ENCODE assay signal across 8 mouse cellular contexts in the genomic region with DNA sequence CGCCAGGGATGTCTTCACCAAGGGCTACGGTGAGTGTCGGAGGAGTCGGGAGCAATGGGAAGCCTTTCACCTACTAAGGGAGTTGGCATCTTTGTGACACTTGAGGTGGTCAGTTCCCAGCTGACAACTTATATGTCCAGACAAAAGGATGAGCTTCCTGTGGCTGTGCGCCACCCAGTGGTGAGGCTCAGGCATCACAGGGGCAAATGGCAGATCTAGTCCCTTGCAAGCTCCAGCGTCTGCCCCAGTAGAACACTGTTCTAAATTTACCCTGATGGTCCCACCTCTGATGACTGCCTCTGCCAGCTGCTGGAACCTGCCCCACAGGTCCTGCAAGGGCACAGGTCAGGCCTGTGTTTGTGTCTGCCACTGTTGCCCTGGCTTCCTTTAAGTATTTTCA. TPM values are rescaled to one million over a fixed set of nuclear protein-coding genes. Genes with fewer than 3 reads are reported as not detected.
DNase-seq lines count a peak whose midpoint lies in the region; ATAC-seq and TF ChIP-seq lines count a peak whose summit lies in the region.

No protein-coding gene starts in this region.

- H3K27ac ChIP-seq in midbrain, embryonic 14.5 days (replicated peaks; ENCODE audit: low read depth, low read length): no peak overlapping the region
- H3K27ac ChIP-seq in midbrain, embryonic 13.5 days: no peak overlapping the region
- H3K27ac ChIP-seq in hindbrain, postnatal 0 days: no peak overlapping the region

- H3K9ac ChIP-seq in midbrain, embryonic 14.5 days (replicated peaks; ENCODE audit: low read length): no peak overlapping the region
- no peak overlapping the region for H3K9ac ChIP-seq in midbrain, embryonic 13.5 days (replicated peaks)
- no peak overlapping the region for H3K9ac ChIP-seq in hindbrain, postnatal 0 days (replicated peaks; ENCODE audit: low read length)

- WGBS in midbrain, embryonic 14.5 days: 64% methylated on average over 6 of the region's 6 CpGs
- 65% methylated on average over 6 of the region's 6 CpGs for WGBS in midbrain, embryonic 13.5 days
- WGBS in hindbrain, postnatal 0 days: 55% methylated on average over 6 of the region's 6 CpGs

- H3K4me3 ChIP-seq in midbrain, embryonic 14.5 days (replicated peaks; ENCODE audit: low read depth, low read length): no peak overlapping the region
- no peak overlapping the region for H3K4me3 ChIP-seq in midbrain, embryonic 13.5 days (replicated peaks)
- no peak overlapping the region for H3K4me3 ChIP-seq in hindbrain, postnatal 0 days (ENCODE audit: low read length)

- no peaks in the 10 kb centered on the region for H3K9me3 ChIP-seq in midbrain, embryonic 14.5 days (ENCODE audit: control insufficient read depth, low read length)
- no peaks in the 10 kb centered on the region for H3K9me3 ChIP-seq in midbrain, embryonic 13.5 days
- H3K9me3 ChIP-seq in hindbrain, postnatal 0 days (ENCODE audit: low read length): no peaks in the 10 kb centered on the region

- no peak overlapping the region for H3K4me2 ChIP-seq in midbrain, embryonic 14.5 days (ENCODE audit: low read length)
- H3K4me2 ChIP-seq in midbrain, embryonic 13.5 days (replicated peaks): no peak overlapping the region
- H3K4me2 ChIP-seq in hindbrain, postnatal 0 days (ENCODE audit: low read depth, low read length): no peak overlapping the region

- no peaks in the 10 kb centered on the region for H3K27me3 ChIP-seq in midbrain, embryonic 14.5 days (ENCODE audit: control insufficient read depth, insufficient read depth, low read length)
- H3K27me3 ChIP-seq in midbrain, embryonic 13.5 days: no peaks in the 10 kb centered on the region
- no peaks in the 10 kb centered on the region for H3K27me3 ChIP-seq in hindbrain, postnatal 0 days (ENCODE audit: insufficient read depth, low read length)

- no peak for ATAC-seq in midbrain, embryonic 14.5 days (ENCODE audit: low FRiP score, low TSS enrichment)
- no peak for ATAC-seq in midbrain, embryonic 13.5 days
- peak; percentile 86 for ATAC-seq in erythroid progenitor cell, adult 5-6 weeks (replicated peaks; ENCODE audit: low FRiP score, poor library complexity, severe bottlenecking)
- ATAC-seq in hindbrain, postnatal 0 days: no peak

- no peaks in the 10 kb centered on the region for H3K4me1 ChIP-seq in midbrain, embryonic 14.5 days (ENCODE audit: control insufficient read depth, insufficient read depth, low read length)
- H3K4me1 ChIP-seq in midbrain, embryonic 13.5 days (replicated peaks): peaks cover 13% of the 10 kb centered on the region
- no peaks in the 10 kb centered on the region for H3K4me1 ChIP-seq in hindbrain, postnatal 0 days (ENCODE audit: insufficient read depth, low read length)

- peak; percentile 72 for DNase-seq in midbrain, embryonic 14.5 days
- DNase-seq in adrenal gland, adult (ENCODE audit: inconsistent age in 2 of 2, low spot score in 1 of 2): peak; percentile 64 to 83
- peak; percentile 71 for DNase-seq in hindbrain, postnatal 0 days (ENCODE audit: low spot score)
- DNase-seq in lung, postnatal 14 days: peak; percentile 73
- DNase-seq in spleen, adult 18-20 months: peak; percentile 37 to 48
- DNase-seq in layer of hippocampus, adult 9-11 months: no peak

- peak; percentile 91 for TF ChIP-seq CTCF in hindbrain, postnatal 0 days (IDR thresholded peaks at IDR 0.05; ENCODE audit: low read depth)

- peaks cover 43% of the 10 kb centered on the region for H3K36me3 ChIP-seq in midbrain, embryonic 14.5 days (ENCODE audit: control insufficient read depth, insufficient read depth, low read length)
- peaks cover 42% of the 10 kb centered on the region for H3K36me3 ChIP-seq in midbrain, embryonic 13.5 days
- peaks cover 36% of the 10 kb centered on the region for H3K36me3 ChIP-seq in hindbrain, postnatal 0 days (ENCODE audit: insufficient read depth, low read length)

RNA-seq across cellular contexts. Expression of a gene that starts 13.7 kb away (rescaled TPM):
- 275 and 348 TPM in 2 replicates for polyA plus RNA-seq in midbrain, embryonic 14.5 days (2014; fragmentation: Nextera tagmentation; extraction: Ambion mirVana)
- 268 and 278 TPM in 2 replicates for polyA plus RNA-seq in midbrain, embryonic 13.5 days (2015; fragmentation: Nextera tagmentation; extraction: Ambion mirVana)
- total RNA-seq in erythroid progenitor cell, adult 5-6 weeks (2015; ENCODE audit: low replicate concordance): 36.9 and 45.4 TPM in 2 replicates
- 40.2 and 42.2 TPM in 2 replicates for total RNA-seq in erythroid progenitor cell, adult 5-6 weeks (2017; ENCODE audit: low replicate concordance)
- total RNA-seq in hindbrain, postnatal 0 days (2014; rRNA removed): 276 and 314 TPM in 2 replicates
- polyA plus RNA-seq in hindbrain, postnatal 0 days (2015; fragmentation: Nextera tagmentation; extraction: Ambion mirVana): 437 and 441 TPM in 2 replicates

RNA-seq across cellular contexts. Expression of a gene that starts 21.9 kb away (rescaled TPM):
- 80.9 and 138 TPM in 2 replicates for polyA plus RNA-seq in midbrain, embryonic 14.5 days (2014; fragmentation: Nextera tagmentation; extraction: Ambion mirVana)
- polyA plus RNA-seq in midbrain, embryonic 13.5 days (2015; fragmentation: Nextera tagmentation; extraction: Ambion mirVana): 127 and 131 TPM in 2 replicates
- total RNA-seq in erythroid progenitor cell, adult 5-6 weeks (2015; ENCODE audit: low replicate concordance): 41.1 and 43.6 TPM in 2 replicates
- 9.4 and 23.9 TPM in 2 replicates for total RNA-seq in erythroid progenitor cell, adult 5-6 weeks (2017; ENCODE audit: low replicate concordance)
- total RNA-seq in hindbrain, postnatal 0 days (2014; rRNA removed): 125 and 142 TPM in 2 replicates
- 126 and 131 TPM in 2 replicates for polyA plus RNA-seq in hindbrain, postnatal 0 days (2015; fragmentation: Nextera tagmentation; extraction: Ambion mirVana)
